Mouse (Mus musculus) frontal cortex, adult (tissue): Measurements from ENCODE around the gene Fam163b.
A peak's percentile ranks its signal among the peaks of the same experiment; 100 is the strongest.

Experiments used
- ATAC-seq: cut with Nextera tagmentation; 2 replicates; pipeline ENCODE4 v1.9.2; 2017; ENCODE audit warnings: mild to moderate bottlenecking, moderate library complexity, mixed read lengths; ENCODE audit not compliant: low TSS enrichment

Fam163b gene

GRCm38 (mm10) chr2:27141950-27142693 lies at the start of gene Fam163b:
Gene Fam163b (minus strand): TSS chr2:27142491.
- ATAC-seq: peak; percentile 74

GRCm38 (mm10) chr2:27189994-27190393 lies 47.7 kb upstream of the Fam163b start:
- ATAC-seq: no peak

- no peak for ATAC-seq
These were observed 45.2 kb upstream of the Fam163b start for GRCm38 (mm10) chr2:27187531-27187930.

GRCm38 (mm10) chr2:27183734-27184133 lies 41.4 kb upstream of the Fam163b start:
- ATAC-seq: no peak

GRCm38 (mm10) chr2:27181907-27182306 lies 39.6 kb upstream of the Fam163b start:
- no peak for ATAC-seq

- peak; percentile 73; the same call in 1 of the 2 replicates for ATAC-seq
These were observed 36.8 kb upstream of the Fam163b start for GRCm38 (mm10) chr2:27179101-27179500.

- ATAC-seq: no peak
These were observed 33.5 kb upstream of the Fam163b start for GRCm38 (mm10) chr2:27175696-27176267.

GRCm38 (mm10) chr2:27174242-27174641 lies 32.0 kb upstream of the Fam163b start:
- no peak for ATAC-seq

GRCm38 (mm10) chr2:27166999-27167398 lies 24.7 kb upstream of the Fam163b start:
- peak; percentile 65; the same call in 1 of the 2 replicates for ATAC-seq

GRCm38 (mm10) chr2:27166074-27166473 lies 23.8 kb upstream of the Fam163b start:
- no peak for ATAC-seq

GRCm38 (mm10) chr2:27164796-27165590 lies 22.7 kb upstream of the Fam163b start, which contains the start of gene Dbh:
Gene Dbh (plus strand): TSS chr2:27165233.
- ATAC-seq: peak; percentile 45; the same call in 1 of the 2 replicates

GRCm38 (mm10) chr2:27163851-27164250 lies 21.6 kb upstream of the Fam163b start:
- ATAC-seq: peak; percentile 66

GRCm38 (mm10) chr2:27162656-27163055 lies 20.4 kb upstream of the Fam163b start:
- no peak for ATAC-seq

- ATAC-seq: no peak
These were observed 19.2 kb upstream of the Fam163b start for GRCm38 (mm10) chr2:27161526-27161925.

- no peak for ATAC-seq
These were observed 14.3 kb upstream of the Fam163b start for GRCm38 (mm10) chr2:27156596-27156995.

GRCm38 (mm10) chr2:27154466-27155185 lies 12.3 kb upstream of the Fam163b start:
- ATAC-seq: no peak

GRCm38 (mm10) chr2:27149457-27149856 lies 7.2 kb upstream of the Fam163b start:
- peak; percentile 38; the same call in 1 of the 2 replicates for ATAC-seq

- no peak for ATAC-seq
These were observed 4.5 kb upstream of the Fam163b start for GRCm38 (mm10) chr2:27146840-27147239.

- ATAC-seq: peak; percentile 53; the same call in 1 of the 2 replicates
These were observed 2.7 kb upstream of the Fam163b start for GRCm38 (mm10) chr2:27144957-27145356.

- ATAC-seq: no peak
These were observed 3.9 kb downstream of the Fam163b start for GRCm38 (mm10) chr2:27138356-27138755.

GRCm38 (mm10) chr2:27136789-27137188 lies 5.5 kb downstream of the Fam163b start:
- peak; percentile 48; the same call in 1 of the 2 replicates for ATAC-seq

- ATAC-seq: no peak
These were observed 6.0 kb downstream of the Fam163b start for GRCm38 (mm10) chr2:27136336-27136735.
